Mouse (Mus musculus): ENCODE measurements around the gene Vmn1r215.
"Not testable (repeated sequence)": the region's sequence is repeated elsewhere in the genome, so short reads cannot be mapped to it uniquely, and the experiment has no call there.

Vmn1r215 gene

GRCm38 (mm10) chr13:23067725-23068124, at the start of gene Vmn1r215:
Gene Vmn1r215 (plus strand): TSS chr13:23068025.
- no peak for DNase-seq (ENCODE audit: low spot score in 2 of 2)

GRCm38 (mm10) chr13:23018158-23018557, 49.7 kb upstream of the Vmn1r215 start:
- DNase-seq (ENCODE audit: low spot score in 2 of 2): no peak

- no peak for DNase-seq (ENCODE audit: low spot score in 2 of 2)
These were observed 43.0 kb upstream of the Vmn1r215 start for GRCm38 (mm10) chr13:23024812-23025211.

- DNase-seq (ENCODE audit: low spot score in 2 of 2): no peak
These were observed 37.7 kb upstream of the Vmn1r215 start, which contains the start of gene Vmn1r214 for GRCm38 (mm10) chr13:23030118-23030517. Gene Vmn1r214 (plus strand): TSS chr13:23030418.

- DNase-seq (ENCODE audit: low spot score in 2 of 2): no peak
These were observed 10.0 kb upstream of the Vmn1r215 start for GRCm38 (mm10) chr13:23057778-23058177.

- no peak for DNase-seq (ENCODE audit: low spot score in 2 of 2)
These were observed 1.5 kb downstream of the Vmn1r215 start for GRCm38 (mm10) chr13:23069312-23069711.

- no peak for DNase-seq (ENCODE audit: low spot score in 2 of 2)
These were observed 26.6 kb downstream of the Vmn1r215 start for GRCm38 (mm10) chr13:23094386-23094785.

GRCm38 (mm10) chr13:23118126-23118525, 50.3 kb downstream of the Vmn1r215 start, which contains the start of gene Vmn1r217:
Gene Vmn1r217 (minus strand): TSS chr13:23118226.
- not testable (repeated sequence) for DNase-seq (ENCODE audit: low spot score in 2 of 2)

GRCm38 (mm10) chr13:23120611-23121010, 52.8 kb downstream of the Vmn1r215 start:
- DNase-seq (ENCODE audit: low spot score in 2 of 2): no peak
